Mouse (Mus musculus) embryo, embryonic 10 days (tissue): ENCODE measurements at regions not wholly inside any gene's neighbourhood (a gene's known extent, or its start where the extent isn't known, plus 50 kb on each side); places are given as distances from the start of the nearest gene placed in this dataset.

Source experiments
- DNase-seq: peaks from one replicate; pipeline ENCODE4 v3.0.0-alpha.2; 2015; ENCODE audit warnings: low spot score

DNA sequence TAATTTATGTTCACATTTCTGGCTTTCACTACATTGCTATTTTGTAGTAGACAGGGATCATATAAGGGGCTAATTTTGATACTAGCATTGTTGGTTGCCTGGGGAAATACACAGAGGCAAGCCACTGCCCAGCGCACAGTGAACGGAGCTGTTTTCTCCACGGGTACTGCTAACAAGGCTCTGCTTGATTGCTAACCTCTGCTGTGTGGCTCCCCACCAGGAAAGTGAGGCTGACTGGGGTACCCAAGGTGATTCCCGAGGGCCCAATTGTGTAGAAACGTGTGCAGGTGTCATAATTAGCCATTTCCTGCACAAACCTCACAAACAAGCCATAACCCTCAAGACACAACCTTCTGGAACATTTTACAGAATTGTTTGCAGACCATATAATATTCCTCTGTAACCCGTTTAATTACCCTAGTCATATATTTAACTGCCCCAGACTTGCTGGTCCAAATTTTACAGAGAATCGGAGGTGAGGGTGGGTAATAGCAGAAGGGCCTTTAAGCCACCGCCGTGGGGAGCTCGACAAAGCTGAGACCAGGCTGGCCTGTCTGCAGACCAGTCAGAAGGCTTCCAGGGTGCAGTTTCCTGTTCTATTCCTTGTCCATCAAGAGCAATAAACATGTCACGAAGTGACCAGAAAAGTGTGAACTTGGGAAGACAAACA lies 170.9 kb downstream of the Fam169b start:
- DNase-seq: no peak

DNA sequence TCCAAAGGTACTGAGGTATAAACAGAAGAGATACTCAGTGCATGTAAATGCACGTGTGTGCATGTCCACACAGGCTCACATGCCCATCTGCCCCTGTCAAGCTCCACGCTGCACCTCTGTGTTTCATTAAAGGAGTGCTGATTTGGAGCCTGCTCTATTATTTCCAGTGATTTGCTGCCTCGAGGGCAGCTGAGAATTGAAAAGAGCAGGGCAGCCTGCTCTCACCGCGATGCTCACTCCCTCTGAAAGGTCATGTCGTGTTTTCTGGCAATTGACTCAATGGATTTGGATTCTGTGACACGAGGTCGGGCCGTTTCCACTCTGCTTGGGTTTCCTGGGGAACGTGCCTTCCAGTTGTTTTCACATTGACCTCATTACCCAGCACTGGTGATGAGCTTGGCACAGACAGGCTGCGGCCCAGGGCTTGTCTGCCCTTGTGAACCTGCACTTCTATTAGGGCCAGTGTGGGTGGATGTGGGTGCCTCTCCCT lies 167.1 kb downstream of the Fam169b start:
- peak; percentile 76 for DNase-seq

DNA sequence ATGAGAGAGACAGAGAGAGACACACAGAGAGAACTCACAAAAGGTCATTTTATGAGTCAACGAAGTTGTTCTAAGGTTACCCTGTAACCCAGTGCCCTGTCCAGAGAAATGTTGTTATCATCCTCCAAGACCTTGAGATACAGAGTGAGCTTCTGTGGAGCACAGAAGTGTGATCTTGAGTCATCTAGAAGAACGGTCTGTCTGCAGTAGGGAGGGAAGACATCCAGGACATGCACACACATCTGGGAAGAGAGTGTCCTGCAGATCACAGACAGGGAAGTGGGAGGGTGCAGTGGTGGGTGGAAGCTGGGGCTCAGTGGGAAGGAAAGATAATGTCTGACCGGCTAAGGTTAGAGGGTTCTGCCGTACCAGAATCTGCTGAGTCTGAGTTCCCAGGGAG lies 155.3 kb downstream of the Fam169b start:
- DNase-seq: no peak

DNA sequence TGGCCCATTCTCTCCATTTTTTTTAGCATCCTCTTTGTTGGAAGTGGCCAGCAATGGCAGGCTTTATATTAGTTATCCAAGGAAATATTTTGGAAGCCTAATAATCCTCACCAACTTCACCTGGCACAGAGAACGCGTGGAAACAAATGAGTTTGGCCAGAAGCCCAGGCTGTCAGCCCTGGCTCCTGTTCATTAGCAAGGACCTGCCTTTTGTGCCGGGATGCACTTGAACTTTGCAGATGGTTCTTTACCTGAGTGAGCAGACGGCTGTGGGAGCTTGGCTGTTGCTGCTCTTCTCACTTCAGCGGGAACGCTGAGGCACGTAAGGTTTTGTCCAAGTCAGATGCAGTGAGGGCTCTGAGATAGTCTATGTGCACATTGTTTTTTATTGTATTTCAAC lies 142.3 kb downstream of the Fam169b start:
- no peak for DNase-seq

DNA sequence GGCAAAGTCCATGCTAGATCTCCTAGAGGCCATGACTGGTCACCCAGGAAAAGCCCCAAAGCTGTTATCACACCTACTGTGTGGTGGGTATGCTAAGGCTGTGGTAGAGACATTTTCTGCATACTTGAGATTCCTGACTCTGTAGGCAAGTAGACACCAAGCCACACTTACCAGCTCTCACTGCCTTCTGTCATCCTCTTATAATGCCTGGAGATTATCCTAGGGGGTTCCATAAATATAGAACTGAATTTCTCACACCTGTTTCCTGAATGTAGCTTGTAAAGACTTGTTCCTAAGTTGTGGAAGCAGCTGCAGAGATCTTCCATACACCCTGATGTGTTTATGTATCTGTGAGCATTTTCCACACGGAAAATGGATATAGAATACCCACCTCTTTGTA lies 139.1 kb downstream of the Fam169b start:
- DNase-seq: no peak
